Mouse (Mus musculus) small intestine, adult 2 months (tissue): ENCODE data around the gene Rasgrf2. TPM values are rescaled to one million over a fixed set of nuclear protein-coding genes. Genes with fewer than 3 reads are reported as not detected.

Source experiments
- H3K27ac ChIP-seq: fragments of 200-500 bp; 2 replicates; pipeline ENCODE4 v1.5.1; 2012; ENCODE audit warnings: low read depth, low read length, control low read depth, inconsistent platforms; ENCODE audit not compliant: insufficient read depth
- H3K27me3 ChIP-seq: fragments of 200-500 bp; 2 replicates; pipeline ENCODE4 v1.6.1; 2012; ENCODE audit warnings: mild to moderate bottlenecking, moderate library complexity, low read length, inconsistent platforms; ENCODE audit not compliant: control insufficient read depth, insufficient read depth
- H3K36me3 ChIP-seq: fragments of 200-500 bp; 2 replicates; pipeline ENCODE4 v1.6.1; 2012; ENCODE audit warnings: mild to moderate bottlenecking, low read length, control low read depth, inconsistent platforms; ENCODE audit not compliant: control insufficient read depth, insufficient read depth
- H3K4me1 ChIP-seq: fragments of 200-500 bp; 2 replicates; pipeline ENCODE4 v1.6.1; 2012; ENCODE audit warnings: low read length, inconsistent platforms, mixed read lengths; ENCODE audit not compliant: control insufficient read depth, insufficient read depth, insufficient read length
- H3K4me3 ChIP-seq: fragments of 200-500 bp; 2 replicates; pipeline ENCODE4 v1.5.1; 2012; ENCODE audit warnings: low read depth, mild to moderate bottlenecking, control low read depth, inconsistent platforms, low read length, moderate library complexity
- CTCF ChIP-seq: fragments of 200-500 bp; IDR thresholded peaks from 2 replicates; pipeline ENCODE4 v1.5.1; 2012; ENCODE audit warnings: low read depth, mild to moderate bottlenecking, control low read depth, inconsistent platforms, low read length, moderate library complexity, mixed read lengths; ENCODE audit not compliant: insufficient replicate concordance, insufficient read length; ENCODE audit errors: extremely low read depth
- POLR2A ChIP-seq: fragments of 200-500 bp; IDR thresholded peaks from 2 replicates; pipeline ENCODE4 v1.6.1; 2012; ENCODE audit warnings: low read depth, mild to moderate bottlenecking, control low read depth, inconsistent platforms, low read length, moderate library complexity
- WGBS: fragments of 180-500 bp; shearing (Covaris S2); methylation state at CpG from one replicate; pipeline ENCODE4 v1.1.7; 2018; 5-methylcytosine and 5-hydroxymethylcytosine counted together
- polyA plus RNA-seq: library from polyadenylated mRNA; depleted of rRNA; stranded (reverse); fragments of >200 nt; gene quantifications from 2 replicates; pipeline ENCODE4 v1.2.3, GENCODE M21; 2012

The Rasgrf2 gene
- polyA plus RNA-seq, 1 experiment = 5.2 TPM

DNA sequence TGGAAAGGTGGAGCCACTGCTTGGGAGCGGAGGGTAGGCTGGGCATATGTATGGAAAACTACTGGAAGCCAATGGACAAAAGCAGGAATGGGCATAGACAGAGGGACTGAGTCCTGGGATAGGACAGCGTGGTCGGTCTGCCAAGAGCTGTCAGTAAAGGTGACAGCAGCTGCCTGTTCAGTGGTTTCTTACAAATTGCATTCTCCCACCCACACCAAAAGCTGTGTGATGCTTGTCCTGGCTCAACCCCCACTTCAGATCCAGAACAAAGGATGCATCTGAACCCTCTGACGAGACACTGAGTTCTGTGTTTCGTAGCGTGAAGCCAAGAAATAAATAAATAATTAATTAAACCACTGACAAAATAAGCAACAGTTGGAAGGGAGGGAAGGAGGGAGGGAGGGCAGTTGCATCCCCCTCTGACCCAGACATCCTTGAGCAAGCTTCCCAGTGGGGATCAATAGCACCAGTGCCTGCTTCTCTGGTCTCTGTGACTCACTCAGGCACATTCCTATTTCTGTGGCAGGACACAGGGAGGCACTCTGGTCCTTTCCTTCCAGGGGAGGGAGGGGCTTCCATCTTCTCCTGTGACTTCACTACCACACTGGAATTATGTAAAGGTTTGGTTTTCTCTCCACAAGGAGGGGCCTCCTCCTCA is 215.7 kb downstream of the Rasgrf2 start:
- H3K36me3 ChIP-seq = peaks cover 23% of the 10 kb centered on the region
- no peak for TF ChIP-seq CTCF
- no peak for TF ChIP-seq POLR2A
- no peaks in the 10 kb centered on the region for H3K27me3 ChIP-seq
- 82% methylated on average over 6 of the region's 6 CpGs for WGBS
- H3K4me3 ChIP-seq = no peak overlapping the region
- H3K4me1 ChIP-seq = no peaks in the 10 kb centered on the region
- H3K27ac ChIP-seq = no peak overlapping the region

DNA sequence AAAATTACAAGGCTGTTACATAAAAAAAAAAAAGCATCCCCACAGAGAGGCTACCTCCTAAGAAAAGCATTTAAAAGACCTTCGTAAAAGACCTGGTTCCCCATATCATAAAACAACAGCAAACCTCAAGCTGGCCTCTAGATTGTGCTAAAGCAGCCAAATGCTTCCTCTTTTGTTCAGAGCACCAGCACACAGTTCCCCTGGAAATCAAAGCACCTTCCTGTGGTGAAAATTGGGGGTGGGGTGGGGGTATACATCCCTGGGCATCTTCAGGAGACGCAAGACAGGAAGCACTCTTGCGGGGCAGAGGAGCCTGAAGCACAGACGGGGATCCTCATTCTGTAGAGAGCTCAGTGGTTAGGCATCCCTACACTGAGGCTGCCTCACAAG is 216.3 kb downstream of the Rasgrf2 start:
- 75% methylated on average over 4 of the region's 4 CpGs for WGBS
- H3K27ac ChIP-seq = no peak overlapping the region
- H3K4me1 ChIP-seq = no peaks in the 10 kb centered on the region
- no peak overlapping the region for H3K4me3 ChIP-seq
- H3K27me3 ChIP-seq = no peaks in the 10 kb centered on the region
- TF ChIP-seq CTCF = no peak
- no peak for TF ChIP-seq POLR2A
- peaks cover 24% of the 10 kb centered on the region for H3K36me3 ChIP-seq

DNA sequence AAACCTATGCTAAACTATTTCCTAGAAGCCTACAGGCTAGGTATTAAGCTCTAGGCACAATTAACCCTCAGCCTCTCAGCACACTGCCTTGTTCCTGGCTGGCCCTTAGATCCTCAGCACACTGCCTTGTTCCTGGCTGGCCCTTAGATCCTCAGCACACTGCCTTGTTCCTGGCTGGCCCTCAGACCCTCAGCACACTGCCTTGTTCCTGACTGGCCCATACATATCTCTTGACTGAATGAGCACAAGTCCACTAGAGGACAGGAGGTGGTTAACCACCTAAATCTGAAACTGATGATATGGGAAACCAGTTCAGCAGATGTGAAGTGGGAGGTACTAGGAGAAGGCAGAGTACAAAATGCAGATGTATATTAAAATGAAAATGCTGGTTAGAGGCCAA is 219.8 kb downstream of the Rasgrf2 start:
- H3K4me1 ChIP-seq = no peaks in the 10 kb centered on the region
- TF ChIP-seq CTCF (no peak), POLR2A (no peak)
- no peak overlapping the region for H3K27ac ChIP-seq
- peaks cover 12% of the 10 kb centered on the region for H3K36me3 ChIP-seq
- no peaks in the 10 kb centered on the region for H3K27me3 ChIP-seq
- no peak overlapping the region for H3K4me3 ChIP-seq

DNA sequence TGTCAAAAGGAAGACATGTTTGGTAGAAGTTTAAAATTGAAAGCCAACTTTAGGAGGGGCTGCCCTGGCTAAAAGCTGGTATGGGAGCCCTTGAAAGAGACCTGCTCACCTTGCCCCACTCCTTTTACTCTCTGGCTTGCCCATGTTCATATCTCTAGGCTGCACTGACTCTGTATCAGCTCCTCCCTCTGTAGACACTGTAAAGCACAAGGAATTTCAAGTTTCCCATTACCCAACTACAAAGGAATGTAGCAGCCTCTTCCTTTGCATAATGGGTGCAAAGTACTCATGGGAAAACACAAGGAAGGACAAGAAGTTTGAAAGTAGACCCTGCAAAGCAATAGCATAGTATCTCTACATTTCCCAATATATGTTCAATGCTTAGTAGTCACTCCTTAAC is 220.2 kb downstream of the Rasgrf2 start:
- Histone ChIP-seq H3K4me1 (no peaks in the 10 kb centered on the region), H3K27me3 (no peaks in the 10 kb centered on the region), H3K4me3 (no peak overlapping the region), H3K36me3 (peaks cover 10% of the 10 kb centered on the region), H3K27ac (no peak overlapping the region)
- TF ChIP-seq POLR2A (no peak), CTCF (no peak)

- Histone ChIP-seq H3K27ac (no peak overlapping the region), H3K4me1 (no peaks in the 10 kb centered on the region), H3K4me3 (no peak overlapping the region), H3K36me3 (peaks cover 8% of the 10 kb centered on the region), H3K27me3 (no peaks in the 10 kb centered on the region)
- WGBS = 42% methylated on average over 10 of the region's 10 CpGs
- no peak for TF ChIP-seq POLR2A
- peak; percentile 85; the same call in 1 of the 2 replicates for TF ChIP-seq CTCF
Observed at GRCm38 (mm10) chr13:91908202-91908980, 223.1 kb downstream of the Rasgrf2 start.

DNA sequence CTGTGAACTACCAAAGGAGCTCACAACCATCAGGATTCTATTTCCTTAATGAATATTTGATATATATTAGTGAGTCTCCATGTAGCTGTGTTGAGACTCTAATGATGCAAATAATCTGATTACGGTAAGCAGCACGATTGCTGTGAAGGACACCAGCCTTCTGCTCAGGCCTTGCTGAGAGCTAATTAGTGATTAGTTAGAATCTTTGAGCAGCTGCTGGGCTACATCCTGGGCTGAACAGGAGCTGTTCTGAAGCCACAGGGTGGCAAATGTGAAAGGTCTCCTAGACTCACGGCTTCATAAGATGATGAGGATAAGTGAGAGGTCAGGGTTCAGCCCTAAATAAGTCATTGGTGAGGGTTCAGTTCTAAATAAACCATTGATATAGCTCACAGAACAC is 225.1 kb downstream of the Rasgrf2 start:
- 82% methylated on average over 3 of the region's 3 CpGs for WGBS
- Histone ChIP-seq H3K4me3 (no peak overlapping the region), H3K27ac (no peak overlapping the region), H3K36me3 (peaks cover 9% of the 10 kb centered on the region; the same call in 1 of the 2 replicates), H3K4me1 (no peaks in the 10 kb centered on the region), H3K27me3 (no peaks in the 10 kb centered on the region)
- TF ChIP-seq POLR2A = no peak
- no peak for TF ChIP-seq CTCF

DNA sequence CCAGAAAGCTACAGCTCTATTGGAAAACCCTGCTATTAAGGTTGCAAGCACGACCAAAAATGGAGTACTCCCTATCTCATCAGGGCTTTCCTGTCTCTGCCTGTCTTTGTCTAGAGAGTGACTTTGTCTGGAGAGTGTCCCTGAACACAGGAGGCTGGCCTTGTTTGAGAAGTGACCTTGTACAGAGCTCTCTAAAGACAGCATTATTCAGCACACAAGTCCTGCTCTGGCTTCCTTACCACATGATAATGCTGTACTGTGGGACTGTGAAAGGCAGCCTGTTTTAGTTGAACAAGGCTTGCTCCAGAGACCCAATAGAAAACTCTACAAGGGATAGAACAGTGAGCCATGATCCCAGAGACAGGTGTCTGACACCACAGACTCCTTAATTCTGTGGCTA is 235.0 kb downstream of the Rasgrf2 start:
- WGBS = 66% methylated on average over 1 of the region's 1 CpGs
- no peak for TF ChIP-seq POLR2A
- TF ChIP-seq CTCF = no peak
- H3K36me3 ChIP-seq = peaks cover 26% of the 10 kb centered on the region

GRCm38 (mm10) chr13:91893132-91893531 is 238.3 kb downstream of the Rasgrf2 start:
- H3K4me1 ChIP-seq = no peaks in the 10 kb centered on the region; the same call in 1 of the 2 replicates
- H3K27me3 ChIP-seq = no peaks in the 10 kb centered on the region
- TF ChIP-seq CTCF (no peak), POLR2A (no peak)
- WGBS = 58% methylated on average over 6 of the region's 6 CpGs
- no peak overlapping the region for H3K27ac ChIP-seq
- peaks cover 23% of the 10 kb centered on the region for H3K36me3 ChIP-seq
- H3K4me3 ChIP-seq = no peak overlapping the region

More for the DNA sequence above, 235.0 kb downstream of the Rasgrf2 start:
- H3K27ac ChIP-seq = no peak overlapping the region
- H3K4me1 ChIP-seq = no peaks in the 10 kb centered on the region
- H3K27me3 ChIP-seq = no peaks in the 10 kb centered on the region
- H3K4me3 ChIP-seq = no peak overlapping the region
